Mouse (Mus musculus) bone marrow, adult 2 months (tissue): Measurements from ENCODE around the gene Ing4. TPM values are rescaled to one million over a fixed set of nuclear protein-coding genes. Genes with fewer than 3 reads are reported as not detected.
A peak's percentile ranks its signal among the peaks of the same experiment; 100 is the strongest.

ENCODE experiments used
- H3K27ac ChIP-seq: fragments of 200-500 bp; 2 replicates; pipeline ENCODE4 v1.5.1; 2012; ENCODE audit warnings: low read depth, mild to moderate bottlenecking, control low read depth, inconsistent platforms, low read length; ENCODE audit not compliant: control insufficient read depth, poor library complexity, insufficient read depth
- H3K4me1 ChIP-seq: fragments of 200-500 bp; 2 replicates; pipeline ENCODE4 v1.6.1; 2011; ENCODE audit warnings: low read length; ENCODE audit not compliant: control insufficient read depth, insufficient read depth
- H3K4me3 ChIP-seq: fragments of 200-500 bp; replicated peaks from 2 replicates; pipeline ENCODE3; 2011; ENCODE audit warnings: mild to moderate bottlenecking, low read depth, low read length, control low read depth; ENCODE audit not compliant: control insufficient read depth
- CTCF ChIP-seq: fragments of 200-500 bp; IDR thresholded peaks from 2 replicates; pipeline ENCODE4 v1.5.1; 2011; ENCODE audit warnings: low read length, control low read depth; ENCODE audit not compliant: control insufficient read depth, insufficient read depth
- POLR2A ChIP-seq: fragments of 200-500 bp; IDR thresholded peaks from 2 replicates; pipeline ENCODE4 v1.6.1; 2011; ENCODE audit warnings: low read depth, mild to moderate bottlenecking, control low read depth, low read length, borderline replicate concordance; ENCODE audit not compliant: control insufficient read depth
- WGBS: fragments of 180-500 bp; shearing (Covaris S2); methylation state at CpG from one replicate; pipeline ENCODE4 v1.1.7; 2018; 5-methylcytosine and 5-hydroxymethylcytosine counted together
- polyA plus RNA-seq: library from polyadenylated mRNA; stranded (reverse); fragments of >200 nt; gene quantifications from 2 replicates; pipeline ENCODE4 v1.2.4, GENCODE M21; 2011; ENCODE audit warnings: low replicate concordance; ENCODE audit not compliant: missing spikeins, insufficient read depth, insufficient read length

Gene Ing4
- polyA plus RNA-seq, 1 experiment, result 42.0 TPM

GRCm38 (mm10) chr6:125089521-125090321 is 50.2 kb downstream of the Ing4 start:
- H3K4me3 ChIP-seq, result peak overlapping the region; percentile 7
- H3K27ac ChIP-seq, result peak overlapping the region; percentile 33; the same call in 1 of the 2 replicates
- H3K4me1 ChIP-seq, result peaks cover 8% of the 10 kb centered on the region
- 2% methylated on average over 15 of the region's 15 CpGs for WGBS
- TF ChIP-seq POLR2A, result no peak
- no peak for TF ChIP-seq CTCF

- TF ChIP-seq CTCF (no peak), POLR2A (no peak)
- H3K4me3 ChIP-seq, result no peak overlapping the region
- H3K4me1 ChIP-seq, result peaks cover 8% of the 10 kb centered on the region
- WGBS, result 56% methylated on average over 10 of the region's 10 CpGs
- H3K27ac ChIP-seq, result peak overlapping the region; percentile 33; the same call in 1 of the 2 replicates
Observed at GRCm38 (mm10) chr6:125090341-125091085, 51.0 kb downstream of the Ing4 start.

- H3K4me3 ChIP-seq, result no peak overlapping the region
- H3K27ac ChIP-seq, result no peak overlapping the region
- H3K4me1 ChIP-seq, result peaks cover 8% of the 10 kb centered on the region
- 15% methylated on average over 5 of the region's 5 CpGs for WGBS
- TF ChIP-seq CTCF, result no peak
- no peak for TF ChIP-seq POLR2A
Observed at GRCm38 (mm10) chr6:125092372-125092771, 52.8 kb downstream of the Ing4 start.

- Histone ChIP-seq H3K27ac (no peak overlapping the region), H3K4me1 (peaks cover 6% of the 10 kb centered on the region; the same call in 1 of the 2 replicates), H3K4me3 (no peak overlapping the region)
- no peak for TF ChIP-seq CTCF
- TF ChIP-seq POLR2A, result no peak
- WGBS, result 30% methylated on average over 3 of the region's 3 CpGs
Observed at GRCm38 (mm10) chr6:125094843-125095242, 55.3 kb downstream of the Ing4 start.

- 2% methylated on average over 45 of the region's 45 CpGs for WGBS
- peaks cover 3% of the 10 kb centered on the region; the same call in 1 of the 2 replicates for H3K4me1 ChIP-seq
Observed at GRCm38 (mm10) chr6:125095391-125096278, 56.1 kb downstream of the Ing4 start, which contains the start of gene Chd4. TSS of gene Chd4 (plus strand) at chr6:125095981.

GRCm38 (mm10) chr6:125096279-125096596 is 56.7 kb downstream of the Ing4 start:
- 0% methylated on average over 25 of the region's 32 CpGs for WGBS
- peak overlapping the region; percentile 96 for H3K4me3 ChIP-seq
- TF ChIP-seq POLR2A (no peak), CTCF (no peak)
- H3K4me1 ChIP-seq, result peaks cover 2% of the 10 kb centered on the region; the same call in 1 of the 2 replicates
- H3K27ac ChIP-seq, result peak overlapping the region; percentile 96

More at GRCm38 (mm10) chr6:125095391-125096278, 56.1 kb downstream of the Ing4 start, which contains the start of gene Chd4:
- Histone ChIP-seq H3K4me3 (peak within 1 kb of the TSS; percentile 96), H3K27ac (peak within 1 kb of the TSS; percentile 96)
- TF ChIP-seq CTCF (no peak), POLR2A (peak; percentile 83; the same call in 1 of the 2 replicates)

- H3K4me3 ChIP-seq, result peak overlapping the region; percentile 96
- peaks cover 2% of the 10 kb centered on the region; the same call in 1 of the 2 replicates for H3K4me1 ChIP-seq
- TF ChIP-seq POLR2A (no peak), CTCF (no peak)
- peak overlapping the region; percentile 96 for H3K27ac ChIP-seq
- 1% methylated on average over 44 of the region's 44 CpGs for WGBS
Observed at GRCm38 (mm10) chr6:125096597-125097345, 57.2 kb downstream of the Ing4 start.
